Mouse (Mus musculus): ENCODE results near the gene Samd4. TPM values are rescaled to one million over a fixed set of nuclear protein-coding genes. Genes with fewer than 3 reads are reported as not detected.

Samd4 gene
- polyA plus RNA-seq, 1 experiment = 0.02 TPM

DNA sequence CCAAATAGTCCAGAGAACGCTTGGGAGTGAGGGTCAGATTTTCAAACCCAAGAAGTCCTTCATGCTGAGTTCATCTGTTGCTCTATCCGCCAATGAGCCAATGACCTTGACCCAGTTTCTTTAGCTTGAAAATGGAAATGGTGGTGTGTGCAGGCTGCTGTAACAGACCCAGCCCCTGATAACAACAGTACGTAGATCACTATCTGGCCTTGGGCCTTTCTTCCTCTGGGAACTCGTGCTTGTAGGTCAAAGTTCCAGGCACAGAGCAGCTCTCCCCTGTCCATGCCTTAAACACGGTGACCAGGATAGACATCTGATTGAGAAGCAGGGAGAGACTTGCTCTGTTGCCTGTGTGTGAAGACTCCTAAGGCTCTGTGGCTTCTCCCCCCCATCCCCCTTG, 96.5 kb downstream of the Samd4 start:
- no peak overlapping the region for H3K4me3 ChIP-seq (replicated peaks)
- H3K36me3 ChIP-seq (replicated peaks; ENCODE audit: low read length) = no peaks in the 10 kb centered on the region
- no peaks in the 10 kb centered on the region for H3K9me3 ChIP-seq
- H3K4me1 ChIP-seq = peaks cover 13% of the 10 kb centered on the region
- TF ChIP-seq GATA1 (IDR thresholded peaks at IDR 0.05; ENCODE audit: borderline replicate concordance, low read length) = no peak
- no peak for TF ChIP-seq FLI1 (IDR thresholded peaks at IDR 0.05; ENCODE audit: low read length)
- H3K27me3 ChIP-seq (replicated peaks) = peaks cover 57% of the 10 kb centered on the region

DNA sequence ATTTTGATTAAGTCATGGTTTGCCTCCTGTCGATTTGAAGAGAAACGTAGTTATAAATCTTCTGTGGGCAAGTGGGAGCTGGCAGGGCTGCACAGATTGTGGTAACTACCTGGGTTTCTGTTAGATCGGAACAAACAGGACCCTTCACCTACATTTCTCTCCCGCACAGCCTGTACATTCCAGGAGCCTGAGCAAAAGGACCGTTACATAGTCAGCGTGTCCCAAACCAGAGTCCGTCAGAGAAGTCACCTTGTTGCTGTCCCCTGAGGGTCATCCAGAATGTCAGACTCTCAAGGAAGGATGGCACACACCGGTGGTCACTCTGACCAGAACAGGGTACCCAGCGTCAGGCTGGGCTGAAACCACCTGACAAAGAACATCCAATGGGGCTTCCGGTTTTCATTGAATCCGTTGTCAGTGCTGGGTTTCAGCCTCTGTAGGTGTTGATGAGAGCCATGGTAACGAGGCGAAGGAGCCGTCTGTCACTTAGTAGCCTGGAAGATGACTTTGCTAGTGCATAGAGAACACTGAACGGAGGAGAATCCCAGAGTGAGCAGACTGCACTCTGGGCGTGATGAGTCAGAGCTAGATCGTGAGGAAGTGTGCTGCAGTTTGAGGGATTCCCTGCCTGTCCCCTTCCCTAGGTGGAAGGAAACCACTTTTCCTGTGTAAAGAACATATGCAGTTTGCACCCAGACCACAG, 98.2 kb downstream of the Samd4 start:
- no peak for TF ChIP-seq GATA1 (IDR thresholded peaks at IDR 0.05; ENCODE audit: borderline replicate concordance, low read length)
- Histone ChIP-seq H3K36me3 (replicated peaks; ENCODE audit: low read length) (no peaks in the 10 kb centered on the region), H3K4me1 (peaks cover 13% of the 10 kb centered on the region), H3K27me3 (replicated peaks) (peaks cover 56% of the 10 kb centered on the region), H3K9me3 (no peaks in the 10 kb centered on the region), H3K4me3 (replicated peaks) (no peak overlapping the region)

DNA sequence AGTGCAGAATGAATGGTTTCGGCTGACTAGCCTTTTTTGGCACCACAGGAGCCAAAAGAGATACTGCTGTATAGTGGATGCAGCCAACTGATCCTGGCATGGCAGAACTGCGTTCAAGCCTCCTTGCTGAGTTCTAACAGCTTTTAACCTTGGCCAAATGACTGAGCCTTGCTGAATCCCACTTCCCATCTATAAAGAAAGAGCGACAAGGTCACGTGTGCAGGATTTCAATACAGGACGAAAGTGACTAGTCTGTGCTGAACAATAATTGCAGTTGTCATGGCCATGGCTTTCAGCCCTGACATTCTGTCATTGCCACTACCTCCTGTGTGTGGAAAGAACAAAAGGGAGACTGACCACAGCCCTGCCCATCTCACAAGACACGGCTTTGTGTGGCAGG, 99.5 kb downstream of the Samd4 start:
- Histone ChIP-seq H3K4me1 (peaks cover 13% of the 10 kb centered on the region), H3K9me3 (no peaks in the 10 kb centered on the region), H3K4me3 (replicated peaks) (no peak overlapping the region), H3K36me3 (replicated peaks; ENCODE audit: low read length) (no peaks in the 10 kb centered on the region), H3K27me3 (replicated peaks) (peaks cover 60% of the 10 kb centered on the region)
- TF ChIP-seq FLI1 (IDR thresholded peaks at IDR 0.05; ENCODE audit: low read length) = no peak
- no peak for TF ChIP-seq GATA1 (IDR thresholded peaks at IDR 0.05; ENCODE audit: borderline replicate concordance, low read length)

DNA sequence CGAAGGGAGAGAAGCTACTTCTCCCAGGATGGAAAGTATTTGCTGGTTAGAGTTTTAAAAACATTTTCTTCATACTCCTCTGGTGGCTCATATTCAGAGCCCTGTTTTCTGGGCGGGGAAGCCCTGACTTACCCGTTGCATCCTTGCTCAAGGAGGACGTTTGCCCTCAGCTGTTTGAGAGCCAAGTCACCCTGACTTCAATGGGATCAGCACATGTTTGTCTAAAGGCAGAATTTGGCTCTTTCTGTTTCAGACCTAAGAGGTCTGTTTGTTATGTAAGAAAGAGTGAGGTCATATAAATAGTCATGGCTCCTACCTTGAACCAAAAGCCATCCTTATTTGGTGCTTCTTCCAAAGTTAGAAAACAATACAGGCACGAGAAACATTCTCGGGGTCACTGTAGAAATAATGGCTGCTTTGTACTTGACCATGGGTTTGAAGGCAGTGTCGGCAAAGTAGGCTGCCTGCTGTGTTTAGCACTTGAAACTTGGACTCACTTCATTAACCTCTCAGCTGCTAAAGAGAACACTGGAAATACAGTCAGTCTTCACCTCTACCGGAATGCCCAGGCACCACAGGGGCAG, 102.0 kb downstream of the Samd4 start:
- peaks cover 10% of the 10 kb centered on the region for H3K4me1 ChIP-seq
- H3K4me3 ChIP-seq (replicated peaks) = no peak overlapping the region
- H3K27me3 ChIP-seq (replicated peaks) = peaks cover 49% of the 10 kb centered on the region
- H3K36me3 ChIP-seq (replicated peaks; ENCODE audit: low read length) = no peaks in the 10 kb centered on the region
- TF ChIP-seq GATA1 (IDR thresholded peaks at IDR 0.05; ENCODE audit: borderline replicate concordance, low read length) = no peak
- TF ChIP-seq FLI1 (IDR thresholded peaks at IDR 0.05; ENCODE audit: low read length) = no peak
- no peaks in the 10 kb centered on the region for H3K9me3 ChIP-seq

DNA sequence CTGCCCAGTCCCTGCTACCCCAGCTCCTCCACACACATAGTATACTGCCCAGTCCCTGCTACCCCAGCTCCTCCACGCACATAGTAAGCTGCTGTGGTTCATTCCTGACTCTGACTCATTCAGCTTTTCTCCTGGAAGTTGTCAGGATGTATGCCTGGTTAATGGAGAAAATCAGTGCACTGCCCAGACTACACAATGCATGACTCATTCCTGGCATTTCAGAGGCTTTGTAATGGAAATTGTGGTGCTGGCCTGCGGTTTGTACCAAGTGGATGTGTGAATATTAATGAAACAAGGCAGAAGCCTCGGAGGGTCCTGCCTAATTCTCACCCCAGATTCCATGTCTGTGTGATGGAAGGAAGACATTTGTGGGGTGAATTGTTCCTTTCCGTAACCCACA, 107.0 kb downstream of the Samd4 start:
- Histone ChIP-seq H3K9me3 (no peaks in the 10 kb centered on the region), H3K27me3 (replicated peaks) (peaks cover 33% of the 10 kb centered on the region), H3K36me3 (replicated peaks; ENCODE audit: low read length) (no peaks in the 10 kb centered on the region), H3K4me1 (no peaks in the 10 kb centered on the region), H3K4me3 (replicated peaks) (no peak overlapping the region)
- TF ChIP-seq FLI1 (IDR thresholded peaks at IDR 0.05; ENCODE audit: low read length) (no peak), GATA1 (IDR thresholded peaks at IDR 0.05; ENCODE audit: borderline replicate concordance, low read length) (no peak)

DNA sequence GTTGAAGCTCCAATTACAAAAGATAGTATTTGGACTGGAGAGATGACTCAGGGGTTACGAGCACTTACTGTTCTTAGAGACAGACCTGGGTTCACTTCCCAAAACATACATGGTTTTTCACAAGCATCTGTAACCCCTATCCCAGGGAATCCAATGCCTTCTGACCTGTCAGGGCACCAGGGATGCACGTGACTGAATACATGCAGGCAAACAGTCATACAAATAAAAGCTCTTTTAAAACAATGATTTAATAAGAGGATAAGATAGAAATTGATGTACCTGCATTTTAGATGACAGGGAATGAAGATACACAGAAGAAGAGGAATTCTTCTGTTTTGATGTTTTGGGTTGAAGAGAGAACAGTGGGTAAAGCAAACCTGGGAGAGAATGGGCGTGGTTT, 107.8 kb downstream of the Samd4 start:
- peaks cover 36% of the 10 kb centered on the region for H3K27me3 ChIP-seq (replicated peaks)
- no peaks in the 10 kb centered on the region for H3K9me3 ChIP-seq
- no peaks in the 10 kb centered on the region for H3K4me1 ChIP-seq
- TF ChIP-seq FLI1 (IDR thresholded peaks at IDR 0.05; ENCODE audit: low read length) = no peak
- no peak for TF ChIP-seq GATA1 (IDR thresholded peaks at IDR 0.05; ENCODE audit: borderline replicate concordance, low read length)
- H3K4me3 ChIP-seq (replicated peaks) = no peak overlapping the region
- no peaks in the 10 kb centered on the region for H3K36me3 ChIP-seq (replicated peaks; ENCODE audit: low read length)

DNA sequence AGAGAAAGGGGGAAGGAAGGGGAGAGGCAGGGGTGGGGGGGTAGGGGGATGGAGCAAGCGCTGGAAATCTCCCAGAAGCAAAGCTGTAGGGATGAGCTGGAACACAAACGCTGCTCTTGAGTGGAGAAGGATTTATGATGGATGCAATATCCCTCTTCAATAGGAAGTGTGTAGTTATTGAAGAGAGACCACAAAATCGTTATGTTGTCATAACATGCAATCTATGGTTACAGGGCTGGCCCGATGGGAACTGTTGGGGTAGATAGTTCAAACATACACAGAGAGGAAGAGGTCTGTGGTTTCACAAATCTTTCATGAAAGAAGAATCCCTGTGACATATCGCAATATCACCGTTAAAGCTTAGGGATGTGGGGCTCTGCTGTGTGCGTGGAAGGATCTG, 112.0 kb downstream of the Samd4 start:
- H3K27me3 ChIP-seq (replicated peaks) = peaks cover 39% of the 10 kb centered on the region
- TF ChIP-seq GATA1 (IDR thresholded peaks at IDR 0.05; ENCODE audit: borderline replicate concordance, low read length) = no peak
- no peak for TF ChIP-seq FLI1 (IDR thresholded peaks at IDR 0.05; ENCODE audit: low read length)
- H3K36me3 ChIP-seq (replicated peaks; ENCODE audit: low read length) = no peaks in the 10 kb centered on the region
- no peaks in the 10 kb centered on the region for H3K9me3 ChIP-seq
- H3K4me3 ChIP-seq (replicated peaks) = no peak overlapping the region
- H3K4me1 ChIP-seq = no peaks in the 10 kb centered on the region

DNA sequence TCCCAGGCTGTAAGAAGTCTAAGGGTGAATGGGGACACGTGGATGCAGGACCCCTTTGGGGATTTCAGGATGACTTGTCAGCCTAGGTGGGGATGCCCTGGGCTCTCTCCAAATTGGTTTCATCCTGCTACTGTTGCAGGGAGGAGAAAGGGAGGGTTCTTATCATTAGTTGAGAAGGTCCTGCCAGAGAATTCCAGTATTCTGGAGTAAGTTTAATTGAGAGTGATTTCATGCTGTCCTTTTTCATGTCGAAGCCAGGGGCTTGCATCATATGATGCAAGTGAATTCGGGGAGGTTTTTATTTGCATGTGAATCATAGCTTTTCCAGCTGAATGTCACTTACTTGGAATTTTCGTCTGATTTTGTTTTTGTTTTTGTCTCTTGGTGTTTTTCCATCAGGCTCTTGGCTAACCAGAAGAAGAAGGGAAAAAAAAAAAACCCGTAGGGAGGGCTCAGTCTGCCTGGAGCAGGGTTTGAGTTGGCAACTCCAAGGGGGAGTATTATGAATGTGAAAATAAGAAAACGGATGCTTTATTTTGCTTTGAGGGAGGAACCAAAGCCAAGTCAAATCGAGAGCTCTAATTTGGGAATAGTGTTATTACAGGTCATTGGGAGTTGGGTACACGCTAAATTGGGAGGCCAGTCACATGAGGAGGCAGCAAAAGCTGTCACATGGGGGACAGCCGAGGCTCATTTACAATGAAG, 116.8 kb downstream of the Samd4 start:
- H3K27me3 ChIP-seq (replicated peaks) = peaks cover 45% of the 10 kb centered on the region
- no peaks in the 10 kb centered on the region for H3K36me3 ChIP-seq (replicated peaks; ENCODE audit: low read length)
- H3K4me1 ChIP-seq = peaks cover 3% of the 10 kb centered on the region; the same call in 1 of the 2 replicates
- TF ChIP-seq FLI1 (IDR thresholded peaks at IDR 0.05; ENCODE audit: low read length) (no peak), GATA1 (IDR thresholded peaks at IDR 0.05; ENCODE audit: borderline replicate concordance, low read length) (no peak)
- no peaks in the 10 kb centered on the region for H3K9me3 ChIP-seq
- no peak overlapping the region for H3K4me3 ChIP-seq (replicated peaks)

DNA sequence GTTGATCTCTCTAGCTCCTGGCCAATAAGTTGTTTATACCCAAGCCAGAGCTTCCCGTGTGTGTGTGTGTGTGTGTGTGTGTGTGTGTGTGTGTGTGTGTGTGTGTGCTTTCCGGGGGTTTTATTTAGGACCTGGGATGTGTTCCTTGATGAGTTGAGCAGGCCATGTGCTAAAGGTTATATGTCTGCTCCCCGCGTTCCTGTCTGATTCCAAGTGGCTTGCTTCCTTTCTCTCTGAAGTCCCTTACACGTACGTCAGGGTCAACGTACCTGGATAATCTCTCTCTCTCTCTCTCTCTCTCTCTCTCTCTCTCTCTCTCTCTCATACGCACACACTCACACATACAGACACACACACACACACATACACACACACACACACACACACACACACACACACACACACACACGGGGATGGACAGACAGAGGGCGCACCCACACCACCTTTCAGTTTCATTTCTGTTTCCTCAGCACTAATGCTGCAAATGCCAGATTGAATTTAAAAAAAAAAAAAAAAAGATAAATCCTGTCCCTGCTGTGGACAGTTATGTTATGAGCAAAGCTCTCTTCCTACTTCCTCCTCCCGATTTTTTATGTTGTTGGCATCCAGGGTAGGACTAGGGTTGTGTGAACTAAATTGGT, 117.6 kb downstream of the Samd4 start:
- TF ChIP-seq FLI1 (IDR thresholded peaks at IDR 0.05; ENCODE audit: low read length) = no peak
- no peak for TF ChIP-seq GATA1 (IDR thresholded peaks at IDR 0.05; ENCODE audit: borderline replicate concordance, low read length)
- H3K4me1 ChIP-seq = peaks cover 3% of the 10 kb centered on the region; the same call in 1 of the 2 replicates
- H3K4me3 ChIP-seq (replicated peaks) = no peak overlapping the region
- peaks cover 42% of the 10 kb centered on the region for H3K27me3 ChIP-seq (replicated peaks)
- no peaks in the 10 kb centered on the region for H3K36me3 ChIP-seq (replicated peaks; ENCODE audit: low read length)
- H3K9me3 ChIP-seq = no peaks in the 10 kb centered on the region

Data from megakaryocyte, embryonic 14.5 days (primary cell).